Comparison of ENCODE assay signal across 13 mouse cellular contexts in the genomic region with DNA sequence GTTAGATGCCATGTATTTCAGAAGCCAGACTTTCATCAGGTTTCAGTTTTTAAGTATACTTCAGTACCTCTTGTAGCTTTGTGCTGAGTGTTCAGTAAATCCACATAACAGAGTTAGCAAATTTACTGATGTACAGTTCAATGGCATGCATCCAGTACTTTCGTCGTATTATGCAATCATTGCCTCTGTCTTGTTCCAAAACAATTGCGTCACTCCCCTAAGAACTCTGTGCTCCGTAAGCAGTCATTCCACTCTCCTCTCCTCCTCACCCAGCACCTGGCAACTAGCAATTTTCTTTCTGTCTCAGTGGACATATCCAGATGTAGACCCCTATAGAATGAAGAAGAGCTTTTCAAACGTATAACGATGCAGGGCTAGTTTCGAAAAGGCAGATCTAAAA.
DNase-seq lines count a peak whose midpoint lies in the region; ATAC-seq lines count a peak whose summit lies in the region.
"Had no signal": no experiment of that assay in that cellular context is flagged by ENCODE, and none has a peak within 500 bp of the region (broad histone marks: within the 10 kb centered on the region; RNA-seq: fewer than 3 reads in every experiment).

No protein-coding gene starts in this region.

- H3K36me3 ChIP-seq in intestine, embryonic 16.5 days (ENCODE audit: control insufficient read depth, insufficient read depth, low read length): no peaks in the 10 kb centered on the region
- no peaks in the 10 kb centered on the region for H3K36me3 ChIP-seq in intestine, embryonic 15.5 days
- H3K36me3 ChIP-seq: heart, embryonic 13.5 days had no signal

- no peaks in the 10 kb centered on the region for H3K9me3 ChIP-seq in intestine, embryonic 16.5 days (ENCODE audit: control insufficient read depth, low read length)
- no peaks in the 10 kb centered on the region for H3K9me3 ChIP-seq in intestine, embryonic 15.5 days
- H3K9me3 ChIP-seq: heart, embryonic 13.5 days had no signal

- H3K9ac ChIP-seq in intestine, embryonic 16.5 days (ENCODE audit: low read depth, low read length): no peak overlapping the region
- no peak overlapping the region for H3K9ac ChIP-seq in intestine, embryonic 15.5 days
- H3K9ac ChIP-seq: heart, embryonic 13.5 days had no signal

- no peak overlapping the region for H3K4me2 ChIP-seq in intestine, embryonic 16.5 days (ENCODE audit: low read depth, low read length)
- no peak overlapping the region for H3K4me2 ChIP-seq in intestine, embryonic 15.5 days (replicated peaks)
- H3K4me2 ChIP-seq: heart, embryonic 13.5 days had no signal

- DNase-seq in urinary bladder, postnatal 25 days (ENCODE audit: low spot score): peak; percentile 15
- DNase-seq in urinary bladder, postnatal 4 days (ENCODE audit: low spot score in 2 of 2): no peak
- DNase-seq in spleen, postnatal 4 days (ENCODE audit: low spot score in 2 of 2): no peak
- DNase-seq in spleen, adult 18-20 months: no peak
- DNase-seq in gastrocnemius, postnatal 4 days (ENCODE audit: low spot score in 2 of 2): no peak
- DNase-seq: cerebellum, postnatal 36 days; right cerebral cortex, postnatal 25 days; thymus, postnatal 14 days had no signal

- no peak overlapping the region for H3K27ac ChIP-seq in intestine, embryonic 16.5 days (ENCODE audit: low read length)
- H3K27ac ChIP-seq in intestine, embryonic 15.5 days: no peak overlapping the region
- H3K27ac ChIP-seq: heart, embryonic 13.5 days had no signal

- no peaks in the 10 kb centered on the region for H3K4me1 ChIP-seq in intestine, embryonic 16.5 days (ENCODE audit: control insufficient read depth, insufficient read depth, low read length)
- no peaks in the 10 kb centered on the region for H3K4me1 ChIP-seq in intestine, embryonic 15.5 days (replicated peaks)
- H3K4me1 ChIP-seq: heart, embryonic 13.5 days had no signal

- 0 out of 2 replicates have a peak, but pooled peaks have one; percentile 11 for ATAC-seq in intestine, embryonic 16.5 days
- no peak for ATAC-seq in intestine, embryonic 15.5 days
- peak; percentile 91 for ATAC-seq in granulocyte monocyte progenitor cell, adult 5-6 weeks (replicated peaks; ENCODE audit: poor library complexity, severe bottlenecking)
- ATAC-seq: inflammation-experienced regulatory T-cells, adult 6 months had no signal

- no peak overlapping the region for H3K4me3 ChIP-seq in intestine, embryonic 16.5 days (ENCODE audit: low read length)
- H3K4me3 ChIP-seq in intestine, embryonic 15.5 days (replicated peaks): no peak overlapping the region
- H3K4me3 ChIP-seq: heart, embryonic 13.5 days had no signal

- no peaks in the 10 kb centered on the region for H3K27me3 ChIP-seq in intestine, embryonic 16.5 days (replicated peaks; ENCODE audit: control insufficient read depth, insufficient read depth, low read length)
- H3K27me3 ChIP-seq in intestine, embryonic 15.5 days (replicated peaks): no peaks in the 10 kb centered on the region
- H3K27me3 ChIP-seq: heart, embryonic 13.5 days had no signal

- WGBS in intestine, embryonic 16.5 days: 63% methylated on average over 7 of the region's 7 CpGs
- 48% methylated on average over 7 of the region's 7 CpGs for WGBS in intestine, embryonic 15.5 days
